Mouse (Mus musculus) frontal cortex, postnatal 25 days (tissue): Measurements from ENCODE around the gene Scin.

Source experiments
- DNase-seq, 2 experiments: peaks; one replicate each; pipeline ENCODE4 v3.0.0; 2022; ENCODE audit warnings: low spot score in 2 of 2

Scin gene

DNA sequence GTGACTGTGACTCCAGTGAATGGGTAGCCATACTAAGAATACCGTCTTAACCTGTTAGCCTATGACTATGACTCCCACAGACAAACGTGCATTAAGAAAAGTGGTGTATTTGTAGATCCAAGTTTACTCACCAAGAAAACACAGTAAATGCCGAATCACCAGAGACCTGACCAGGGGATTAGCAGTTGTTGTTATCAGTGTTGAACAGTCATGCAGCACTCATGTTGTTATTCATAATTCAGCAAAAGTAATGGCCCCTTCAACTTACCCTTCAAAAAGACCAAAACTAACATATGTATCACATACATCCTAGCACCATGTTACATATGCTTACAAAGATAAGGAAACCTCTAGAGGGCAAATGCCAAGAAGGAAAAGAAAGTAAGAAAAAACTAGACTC, 106.6 kb downstream of the Scin start:
- no peak for DNase-seq

DNA sequence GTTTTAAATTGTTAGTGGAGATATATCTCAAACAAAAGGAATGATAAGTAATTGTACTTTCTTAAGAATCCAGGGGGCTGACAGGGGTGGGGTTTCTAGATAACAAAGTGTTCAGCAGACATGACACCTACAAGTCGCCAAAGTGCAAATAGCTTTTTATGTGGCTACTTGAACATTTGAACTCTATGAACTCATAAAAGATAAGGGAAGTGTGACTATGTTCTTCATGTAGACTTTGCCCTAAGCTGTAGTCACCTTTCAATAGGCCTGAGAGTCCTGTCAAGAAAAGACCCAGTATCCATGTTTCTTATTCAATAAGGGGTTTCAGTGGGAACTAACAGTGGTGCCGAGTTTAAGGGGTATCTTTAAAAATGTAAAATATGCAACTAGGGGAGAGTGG, 110.1 kb downstream of the Scin start:
- no peak for DNase-seq

DNA sequence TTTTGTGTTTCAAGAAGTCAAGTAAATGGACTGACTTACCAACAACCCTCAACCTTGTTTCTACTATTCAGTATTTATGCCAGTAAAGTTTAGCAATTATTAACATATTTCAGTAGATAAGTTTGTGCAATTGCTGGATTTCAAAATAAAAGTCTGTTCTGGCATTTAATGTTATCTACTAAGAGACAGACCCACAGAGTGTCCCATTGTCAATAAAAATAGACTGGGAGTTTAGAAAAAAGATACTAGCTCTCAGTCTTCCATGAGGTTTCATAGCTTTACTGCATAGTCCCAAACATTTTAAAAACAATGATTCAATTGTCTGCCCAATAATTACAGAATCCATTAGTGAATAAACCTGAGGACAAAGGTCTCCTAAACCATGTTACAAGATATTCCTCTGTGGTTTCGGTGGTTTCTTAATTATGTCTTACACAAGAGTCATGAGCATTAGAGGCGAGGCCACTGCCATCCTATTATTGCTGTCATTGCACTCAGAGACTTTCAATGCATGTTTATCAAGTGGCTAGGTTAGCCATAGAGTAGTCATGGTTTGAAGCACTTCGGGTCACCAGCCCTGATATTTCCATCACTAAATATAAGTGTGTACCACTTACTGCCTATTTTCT, 110.9 kb downstream of the Scin start:
- no peak for DNase-seq

DNA sequence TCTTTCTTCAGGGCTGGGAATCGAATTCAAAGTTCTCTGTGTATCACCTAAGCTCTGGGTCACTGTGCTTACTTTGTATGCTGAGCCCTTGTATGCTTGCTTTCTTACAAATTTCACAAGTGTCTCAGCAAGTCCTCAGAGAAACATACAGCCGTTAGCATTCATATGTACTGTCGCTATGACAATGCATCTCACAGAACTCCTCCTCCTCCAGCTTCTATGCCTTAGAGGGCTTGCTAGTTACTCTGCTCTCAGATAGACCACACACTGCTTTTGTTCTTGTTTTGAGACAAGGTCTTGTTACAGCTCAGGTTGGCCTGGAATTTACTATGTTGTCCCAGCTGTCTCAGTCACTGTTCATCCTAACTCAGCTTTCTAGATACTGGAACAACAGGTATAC, 111.7 kb downstream of the Scin start:
- no peak for DNase-seq

GRCm38 (mm10) chr12:40017955-40018505, 116.0 kb downstream of the Scin start:
- DNase-seq, result no peak

- DNase-seq, result peak; percentile 6 to 14
Observed at GRCm38 (mm10) chr12:40016648-40017460, 117.2 kb downstream of the Scin start.

- DNase-seq, result no peak
Observed at GRCm38 (mm10) chr12:40016068-40016467, 118.0 kb downstream of the Scin start.

GRCm38 (mm10) chr12:40009866-40010265, 124.2 kb downstream of the Scin start:
- no peak for DNase-seq
